Mouse (Mus musculus) fat pad, adult 2 months (tissue): ENCODE data around the gene 2210016L21Rik.
A peak's percentile ranks its signal among the peaks of the same experiment; 100 is the strongest.
"Not testable (repeated sequence)": the region's sequence is repeated elsewhere in the genome, so short reads cannot be mapped to it uniquely, and the experiment has no call there.

Source experiments
- DNase-seq: peaks from one replicate; pipeline ENCODE4 v3.0.0-alpha.2; 2011; ENCODE audit warnings: low read depth, low spot score; ENCODE audit errors: extremely low read depth

The 2210016L21Rik gene

GRCm38 (mm10) chr5:114942074-114942765 is at the start of gene 2210016L21Rik:
2210016L21Rik (plus strand) TSS chr5:114942158.
- peak; percentile 10 for DNase-seq

DNA sequence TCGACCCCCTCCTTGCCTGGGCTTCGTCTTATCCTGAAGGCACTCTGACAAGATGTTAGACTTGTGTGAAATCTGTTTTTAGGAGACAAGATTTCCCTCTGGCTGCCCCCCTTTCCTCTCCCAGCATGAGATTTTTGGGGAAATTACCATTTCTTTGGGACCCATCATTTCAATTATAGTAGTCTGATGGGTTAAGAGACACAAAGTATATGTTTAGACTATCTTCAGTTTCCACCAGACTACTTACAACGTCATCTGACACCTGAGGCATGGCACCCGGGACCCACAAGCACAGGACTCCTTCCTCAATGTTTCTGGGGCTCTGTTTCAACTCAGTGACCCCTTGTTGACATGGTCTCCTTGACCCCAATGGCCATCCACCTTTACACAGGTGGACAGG is 46.4 kb upstream of the 2210016L21Rik start:
- no peak for DNase-seq

DNA sequence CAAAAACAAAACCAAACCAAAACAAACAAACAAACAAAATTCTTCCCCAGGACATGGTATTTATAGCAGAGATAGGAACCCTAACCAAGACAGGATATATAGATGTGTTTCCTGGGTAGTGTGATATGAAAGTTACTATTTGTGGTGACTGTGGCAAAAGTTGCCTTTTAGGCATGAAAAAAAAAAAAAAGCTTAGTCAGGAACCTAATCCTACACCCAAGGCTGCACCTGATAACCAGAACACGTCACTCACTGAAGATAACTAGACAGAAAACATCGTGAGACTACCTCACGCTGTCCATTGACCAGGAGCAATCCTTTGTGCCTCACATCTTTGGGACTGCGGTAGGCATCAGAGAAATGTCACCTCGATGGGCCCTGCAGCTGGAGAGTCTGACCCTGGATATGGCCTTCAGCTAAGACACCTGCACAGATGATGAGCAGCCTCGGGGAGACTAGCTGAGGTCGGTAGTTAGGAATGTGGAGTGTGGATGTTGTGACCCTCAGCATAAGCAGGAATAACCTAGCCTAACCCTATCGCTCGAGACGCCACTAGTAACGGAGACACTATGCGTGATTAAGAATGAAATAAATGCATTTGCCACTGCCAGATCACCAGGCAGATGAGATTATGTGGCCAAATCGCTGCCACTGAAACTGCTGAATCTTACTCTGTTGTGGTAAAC is 45.1 kb upstream of the 2210016L21Rik start, which contains the start of gene Oasl2:
Gene Oasl2, plus strand, starts transcription at position 249 of the 686 bp plus-strand sequence.
- DNase-seq, result no peak

DNA sequence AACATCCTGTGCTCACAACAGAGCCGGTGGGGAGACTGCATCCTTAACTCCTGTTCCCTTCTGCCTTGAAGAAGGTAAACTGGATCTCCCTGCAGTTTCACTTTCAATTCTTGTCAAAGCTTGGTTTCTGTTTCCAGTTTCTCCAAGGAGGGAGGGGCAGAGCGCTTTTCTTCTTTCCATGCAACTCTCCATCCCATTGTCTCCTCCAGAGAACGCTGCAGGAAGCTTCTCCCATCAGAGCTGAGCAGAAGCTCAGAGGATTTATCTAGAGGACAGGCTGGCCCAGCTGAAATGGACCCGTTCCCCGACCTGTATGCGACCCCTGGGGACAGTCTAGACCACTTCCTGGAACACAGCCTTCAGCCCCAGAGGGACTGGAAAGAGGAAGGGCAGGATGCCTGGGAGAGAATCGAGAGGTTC is 44.6 kb upstream of the 2210016L21Rik start:
- DNase-seq, result no peak

DNA sequence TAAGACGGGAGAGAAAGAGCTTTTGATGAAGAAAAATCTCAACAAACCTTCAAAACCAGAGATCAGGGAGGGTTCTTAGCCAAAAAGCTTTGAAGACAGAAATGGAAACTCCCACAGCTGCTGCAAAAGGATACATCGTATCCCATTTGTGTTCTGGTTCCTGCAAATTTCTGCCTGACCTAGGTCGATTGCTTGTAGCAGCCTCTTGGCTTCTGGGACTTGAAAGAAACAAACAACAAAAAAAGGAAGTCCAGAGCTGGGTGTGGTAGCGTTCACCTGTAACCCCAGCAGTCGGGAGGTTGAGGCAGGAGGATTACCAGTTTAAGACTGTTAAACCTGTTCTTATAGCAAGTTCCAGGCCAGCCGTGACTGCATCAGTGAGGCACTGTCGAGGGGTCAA is 43.1 kb upstream of the 2210016L21Rik start:
- no peak for DNase-seq

- no peak for DNase-seq
These were observed 39.5 kb upstream of the 2210016L21Rik start for GRCm38 (mm10) chr5:114902413-114902812.

DNA sequence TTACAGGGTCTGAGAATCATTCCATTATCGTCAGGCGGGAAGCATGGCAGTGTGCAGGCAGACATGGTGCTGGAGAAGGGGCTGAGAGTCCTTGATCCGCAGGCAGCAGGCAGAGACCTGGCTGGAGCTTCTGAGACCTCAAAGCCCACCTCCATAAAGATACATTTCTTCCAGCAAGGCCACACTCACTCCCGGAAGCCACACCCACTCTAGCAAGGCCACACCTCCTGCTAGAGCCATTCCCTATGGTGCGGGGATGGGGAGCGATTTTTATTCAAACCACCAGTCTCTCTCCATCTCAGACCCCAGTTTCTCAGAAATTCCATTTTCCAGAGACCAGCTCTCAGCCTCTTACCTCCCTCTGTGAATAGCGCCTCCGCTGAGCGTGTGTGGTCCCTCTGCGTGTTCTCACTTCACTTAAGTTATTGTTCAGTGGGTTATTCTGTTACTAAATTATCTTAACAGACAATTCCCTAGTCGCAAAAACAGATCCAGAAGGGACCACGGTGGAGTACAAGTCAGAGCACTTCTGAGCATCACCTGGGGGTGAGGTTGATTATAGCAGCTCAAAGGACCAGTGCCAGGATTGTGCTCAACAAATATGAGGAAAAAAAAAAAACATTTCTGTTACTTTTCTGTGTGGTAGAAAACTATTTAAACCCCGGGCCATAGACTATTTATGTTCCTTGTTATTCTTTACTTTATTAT is 33.2 kb upstream of the 2210016L21Rik start:
- DNase-seq, result no peak

GRCm38 (mm10) chr5:114913686-114914085 is 28.3 kb upstream of the 2210016L21Rik start:
- DNase-seq, result no peak

GRCm38 (mm10) chr5:114914855-114915254 is 27.1 kb upstream of the 2210016L21Rik start:
- no peak for DNase-seq

DNA sequence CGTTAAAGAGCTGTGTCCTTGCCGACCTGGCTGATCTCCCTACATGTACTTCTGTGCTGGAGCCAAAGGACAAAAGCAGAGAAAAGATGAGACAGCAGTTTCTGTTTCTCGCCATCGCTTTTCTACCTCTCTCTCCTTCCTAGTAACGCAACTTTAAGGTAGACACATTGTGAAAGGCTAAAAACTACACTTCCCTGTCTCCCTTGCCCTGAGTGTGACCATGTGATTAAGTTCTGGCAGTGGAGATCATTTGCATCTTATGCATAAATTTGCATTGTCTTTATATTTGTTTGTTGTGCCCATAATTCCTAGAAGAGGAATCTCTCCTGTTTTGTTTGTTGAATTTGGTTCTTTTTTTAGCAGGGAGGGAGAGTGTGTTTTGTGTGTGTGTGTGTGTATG is 26.1 kb upstream of the 2210016L21Rik start:
- DNase-seq, result no peak

DNA sequence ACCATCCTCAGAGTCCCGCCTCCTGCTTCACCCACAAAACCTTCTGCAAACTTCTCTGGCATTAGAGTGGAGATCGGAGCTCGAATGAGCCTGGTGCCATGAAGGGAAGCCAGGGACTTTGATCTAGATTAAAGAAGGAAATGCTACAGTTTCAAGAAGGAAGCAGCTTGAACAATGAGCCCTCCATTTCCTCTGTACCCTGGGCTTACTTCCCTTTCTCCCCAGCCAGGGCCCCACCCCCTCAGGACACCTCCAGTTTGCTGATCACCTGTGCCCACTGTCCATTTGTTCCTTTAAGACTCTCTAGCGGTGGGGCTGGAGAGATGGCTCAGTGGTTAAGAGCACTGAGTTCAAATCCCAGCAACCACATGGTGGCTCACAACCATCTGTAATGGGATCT is 25.2 kb upstream of the 2210016L21Rik start:
- no peak for DNase-seq

DNA sequence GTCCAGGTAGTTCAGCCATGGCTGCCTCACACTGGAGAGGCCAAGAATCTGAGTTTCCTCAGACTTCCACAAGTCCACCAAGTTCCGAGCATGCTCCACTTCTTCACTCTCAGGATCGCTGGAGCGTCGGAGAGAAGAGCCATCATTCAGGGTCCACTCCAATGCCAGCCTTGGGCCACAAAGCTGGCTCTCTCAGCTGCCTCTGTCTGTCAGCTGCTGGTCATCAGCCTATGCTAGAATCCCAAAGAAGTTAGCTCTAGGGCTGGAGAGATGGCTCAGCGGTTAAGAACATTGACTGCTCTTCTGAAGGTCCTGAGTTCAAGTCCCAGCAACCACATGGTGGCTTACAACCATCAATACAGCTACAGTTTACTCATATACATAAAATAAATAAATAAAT is 24.6 kb upstream of the 2210016L21Rik start:
- not testable (repeated sequence) for DNase-seq

- DNase-seq, result no peak
These were observed 20.2 kb upstream of the 2210016L21Rik start for GRCm38 (mm10) chr5:114921551-114922365.

DNA sequence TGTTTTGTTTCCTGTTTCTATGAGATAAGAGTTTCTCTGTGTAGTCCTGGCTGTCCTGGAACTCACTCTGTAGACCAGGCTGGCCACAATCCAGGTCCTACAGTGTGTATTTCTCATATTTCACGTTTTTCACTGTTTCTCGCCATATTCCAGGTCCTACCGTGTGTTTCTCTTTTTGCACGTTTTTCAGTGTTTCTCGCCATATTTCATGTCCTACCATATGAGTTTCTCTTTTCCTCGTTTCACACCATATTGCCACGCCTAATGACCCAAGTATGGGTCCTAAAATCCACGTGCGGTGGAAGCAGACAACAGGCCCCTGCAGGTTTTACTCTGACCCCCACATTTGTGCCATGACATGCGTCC is 19.6 kb upstream of the 2210016L21Rik start:
- DNase-seq, result peak; percentile 13

DNA sequence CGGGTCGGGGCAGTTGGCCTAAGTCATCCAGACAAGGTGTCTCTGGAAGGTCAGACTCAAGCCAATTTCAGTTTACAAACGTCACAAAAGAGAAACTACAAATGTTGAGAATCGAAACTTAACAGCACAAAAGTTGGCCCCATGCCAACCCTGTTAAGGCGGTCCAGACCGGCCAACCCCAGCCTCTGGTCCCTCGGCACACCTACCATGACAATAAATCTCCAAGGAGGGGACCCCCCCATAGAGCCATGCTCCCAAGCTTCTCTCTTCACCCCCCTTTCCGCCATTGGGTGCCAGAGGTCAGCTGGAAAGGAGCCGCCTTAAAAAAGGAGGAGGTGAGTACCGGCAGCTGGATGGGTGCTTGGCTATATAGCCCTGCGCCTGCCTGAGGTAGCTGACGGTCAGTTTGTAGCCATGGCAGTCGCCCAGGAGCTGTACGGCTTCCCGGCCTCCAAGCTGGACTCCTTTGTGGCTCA is 18.9 kb upstream of the 2210016L21Rik start, which contains the start of gene Oasl1:
Gene Oasl1, plus strand, starts transcription at position 243 of the 476 bp plus-strand sequence.
- DNase-seq, result no peak

GRCm38 (mm10) chr5:114926153-114926684 is 15.7 kb upstream of the 2210016L21Rik start:
- DNase-seq, result no peak

- DNase-seq, result no peak
These were observed 15.2 kb upstream of the 2210016L21Rik start for GRCm38 (mm10) chr5:114926753-114927152.

DNA sequence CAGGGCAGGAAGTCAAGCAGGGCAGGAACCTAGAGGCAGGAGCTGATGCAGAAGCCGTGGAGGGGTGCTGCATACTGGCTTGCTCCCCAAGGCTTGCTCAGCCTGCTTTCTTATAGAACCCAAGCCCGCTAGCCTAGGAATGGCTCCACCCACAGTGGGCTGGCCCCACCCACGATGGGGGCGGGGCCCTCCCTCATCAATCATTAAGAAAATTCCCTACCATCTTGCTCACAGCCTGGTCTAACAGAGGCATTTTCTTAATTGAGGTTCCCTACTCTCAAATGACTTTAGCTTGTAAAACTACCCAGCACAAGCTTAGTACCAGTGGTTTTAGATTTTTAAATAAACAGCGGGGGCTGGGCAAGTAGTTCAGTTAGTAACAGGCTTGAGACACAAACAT is 10.3 kb upstream of the 2210016L21Rik start:
- DNase-seq, result no peak

DNA sequence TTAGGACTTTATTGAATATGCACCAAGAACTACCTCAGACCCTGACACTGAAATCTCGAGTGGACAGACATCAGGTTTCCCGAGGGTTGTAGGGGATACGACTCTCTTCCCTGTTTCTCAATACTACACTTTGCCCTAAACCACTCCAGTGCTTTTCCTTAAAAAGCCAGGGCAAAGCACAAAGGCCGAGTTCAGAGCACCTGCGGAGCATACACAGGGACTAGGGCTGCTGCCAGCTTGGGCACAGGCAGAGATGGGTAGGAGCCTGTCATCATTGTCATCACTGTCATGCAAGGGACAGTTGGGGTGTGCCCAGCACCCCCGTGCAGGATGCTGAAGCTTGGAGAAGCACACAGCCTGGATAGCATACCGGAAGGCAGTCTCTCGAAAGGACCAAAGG is 8.8 kb upstream of the 2210016L21Rik start:
- no peak for DNase-seq

DNA sequence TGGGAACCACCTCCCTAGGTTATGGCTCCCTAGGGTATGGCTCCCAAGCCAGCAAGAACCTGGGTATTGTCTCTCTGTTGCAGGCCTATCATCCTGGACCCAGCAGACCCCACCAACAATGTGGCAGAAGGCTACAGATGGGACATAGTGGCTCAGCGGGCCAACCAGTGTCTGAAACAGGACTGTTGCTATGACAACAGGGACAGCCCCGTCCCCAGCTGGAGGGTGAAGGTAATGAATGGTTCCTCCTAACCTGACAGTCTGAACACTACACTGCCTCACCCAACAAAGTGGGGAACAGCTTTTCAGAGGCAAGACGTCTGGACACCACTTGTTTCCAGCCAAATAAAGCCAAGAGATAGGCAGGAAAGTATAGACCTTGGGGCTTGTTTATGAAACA is 6.1 kb upstream of the 2210016L21Rik start:
- DNase-seq, result no peak
